Mouse (Mus musculus) lung, embryonic 15.5 days (tissue): ENCODE data around the gene Vegfc. TPM values are rescaled to one million over a fixed set of nuclear protein-coding genes. Genes with fewer than 3 reads are reported as not detected.

Source experiments
- ATAC-seq: fragments of 200-750 bp; cut with Nextera tagmentation; 2 replicates; pipeline ENCODE4 v1.8.0; 2017; ENCODE audit warnings: moderate number of reproducible peaks, borderline replicate concordance; ENCODE audit not compliant: low FRiP score, low TSS enrichment; ENCODE audit errors: extremely low read depth
- H3K27ac ChIP-seq: fragments of 300-500 bp; sonication (generic); 2 replicates; pipeline ENCODE4 v1.5.1; 2015; ENCODE audit warnings: moderate library complexity, mild to moderate bottlenecking, inconsistent platforms
- H3K27me3 ChIP-seq: fragments of 300-500 bp; sonication (generic); 2 replicates; pipeline ENCODE4 v1.6.1; 2015; ENCODE audit warnings: inconsistent platforms
- H3K36me3 ChIP-seq: fragments of 300-500 bp; sonication (generic); 2 replicates; pipeline ENCODE4 v1.6.1; 2015; ENCODE audit warnings: inconsistent platforms
- H3K4me1 ChIP-seq: fragments of 300-500 bp; sonication (generic); 2 replicates; pipeline ENCODE4 v1.6.1; 2015; ENCODE audit warnings: inconsistent platforms
- H3K4me2 ChIP-seq: fragments of 300-500 bp; sonication (generic); 2 replicates; pipeline ENCODE4 v1.6.1; 2015; ENCODE audit warnings: inconsistent platforms, mild to moderate bottlenecking, moderate library complexity
- H3K4me3 ChIP-seq: fragments of 300-500 bp; sonication (generic); 2 replicates; pipeline ENCODE4 v1.5.1; 2015; ENCODE audit warnings: mild to moderate bottlenecking, inconsistent platforms
- H3K9ac ChIP-seq: fragments of 300-500 bp; sonication (generic); 2 replicates; pipeline ENCODE4 v1.6.1; 2015; ENCODE audit warnings: inconsistent platforms
- H3K9me3 ChIP-seq: fragments of 300-500 bp; sonication (generic); 2 replicates; pipeline ENCODE4 v1.6.1; 2016; ENCODE audit warnings: inconsistent platforms
- WGBS: fragments of 180-500 bp; shearing (Covaris S2); methylation state at CpG from one replicate; pipeline ENCODE4 v1.1.7; 2015; 5-methylcytosine and 5-hydroxymethylcytosine counted together
- polyA plus RNA-seq: library from polyadenylated mRNA; unstranded; fragments of >200 nt; fragmentation: Nextera tagmentation; extraction: Ambion mirVana; gene quantifications from 2 replicates; pipeline ENCODE4 v1.2.1, GENCODE M21; 2015

Gene Vegfc
- polyA plus RNA-seq, 1 experiment from 2014 or later = 11.7 TPM

- H3K9ac ChIP-seq = no peak overlapping the region
- 0 out of 2 replicates have a peak, but pooled peaks cover 2% of the 10 kb centered on the region for H3K4me1 ChIP-seq
- no peak overlapping the region for H3K4me2 ChIP-seq
- H3K9me3 ChIP-seq = no peaks in the 10 kb centered on the region
- ATAC-seq = no peak
- H3K27me3 ChIP-seq = no peaks in the 10 kb centered on the region
- H3K36me3 ChIP-seq = no peaks in the 10 kb centered on the region
- H3K4me3 ChIP-seq = no peak overlapping the region
- WGBS = 74% methylated on average over 2 of the region's 2 CpGs
- no peak overlapping the region for H3K27ac ChIP-seq
Observed at GRCm38 (mm10) chr8:54087114-54087513, 9.7 kb downstream of the Vegfc start.

- Histone ChIP-seq H3K9ac (no peak overlapping the region), H3K4me3 (no peak overlapping the region), H3K27ac (no peak overlapping the region), H3K27me3 (no peaks in the 10 kb centered on the region), H3K4me2 (no peak overlapping the region), H3K9me3 (no peaks in the 10 kb centered on the region), H3K36me3 (no peaks in the 10 kb centered on the region), H3K4me1 (0 out of 2 replicates have a peak, but pooled peaks cover 2% of the 10 kb centered on the region)
- 19% methylated on average over 4 of the region's 4 CpGs for WGBS
- no peak for ATAC-seq
Observed at GRCm38 (mm10) chr8:54089204-54089603, 11.8 kb downstream of the Vegfc start.

- no peak overlapping the region for H3K4me2 ChIP-seq
- no peak overlapping the region for H3K27ac ChIP-seq
- H3K9me3 ChIP-seq = no peaks in the 10 kb centered on the region
- H3K4me1 ChIP-seq = 0 out of 2 replicates have a peak, but pooled peaks cover 2% of the 10 kb centered on the region
- no peak overlapping the region for H3K4me3 ChIP-seq
- H3K36me3 ChIP-seq = no peaks in the 10 kb centered on the region
- ATAC-seq = no peak
- H3K27me3 ChIP-seq = no peaks in the 10 kb centered on the region
- WGBS = 63% methylated on average over 2 of the region's 2 CpGs
- H3K9ac ChIP-seq = no peak overlapping the region
Observed at GRCm38 (mm10) chr8:54089901-54090300, 12.5 kb downstream of the Vegfc start.

GRCm38 (mm10) chr8:54100058-54100457 lies 22.7 kb downstream of the Vegfc start:
- H3K27me3 ChIP-seq = no peaks in the 10 kb centered on the region
- H3K9me3 ChIP-seq = no peaks in the 10 kb centered on the region
- no peak overlapping the region for H3K4me2 ChIP-seq
- no peak overlapping the region for H3K4me3 ChIP-seq
- no peaks in the 10 kb centered on the region for H3K36me3 ChIP-seq
- no peak overlapping the region for H3K9ac ChIP-seq
- H3K4me1 ChIP-seq = no peaks in the 10 kb centered on the region
- 23% methylated on average over 6 of the region's 6 CpGs for WGBS
- no peak overlapping the region for H3K27ac ChIP-seq
- no peak for ATAC-seq

- no peaks in the 10 kb centered on the region for H3K27me3 ChIP-seq
- ATAC-seq = no peak
- no peaks in the 10 kb centered on the region for H3K4me1 ChIP-seq
- H3K27ac ChIP-seq = no peak overlapping the region
- no peak overlapping the region for H3K4me2 ChIP-seq
- no peak overlapping the region for H3K4me3 ChIP-seq
- H3K9ac ChIP-seq = no peak overlapping the region
- 54% methylated on average over 3 of the region's 3 CpGs for WGBS
- no peaks in the 10 kb centered on the region for H3K9me3 ChIP-seq
- H3K36me3 ChIP-seq = no peaks in the 10 kb centered on the region
Observed at GRCm38 (mm10) chr8:54114581-54114980, 37.2 kb downstream of the Vegfc start.

- Histone ChIP-seq H3K4me1 (no peaks in the 10 kb centered on the region), H3K4me2 (no peak overlapping the region), H3K36me3 (no peaks in the 10 kb centered on the region), H3K9me3 (no peaks in the 10 kb centered on the region), H3K9ac (no peak overlapping the region), H3K27me3 (no peaks in the 10 kb centered on the region), H3K27ac (no peak overlapping the region), H3K4me3 (no peak overlapping the region)
- no peak for ATAC-seq
- 86% methylated on average over 7 of the region's 7 CpGs for WGBS
Observed at GRCm38 (mm10) chr8:54120115-54120514, 42.7 kb downstream of the Vegfc start.

GRCm38 (mm10) chr8:54121942-54122341 lies 44.5 kb downstream of the Vegfc start:
- Histone ChIP-seq H3K9me3 (no peaks in the 10 kb centered on the region), H3K4me3 (no peak overlapping the region), H3K4me2 (no peak overlapping the region), H3K27ac (no peak overlapping the region), H3K4me1 (no peaks in the 10 kb centered on the region), H3K9ac (no peak overlapping the region), H3K36me3 (no peaks in the 10 kb centered on the region), H3K27me3 (no peaks in the 10 kb centered on the region)
- WGBS = 57% methylated on average over 3 of the region's 3 CpGs
- ATAC-seq = no peak

GRCm38 (mm10) chr8:54122345-54122744 lies 44.9 kb downstream of the Vegfc start:
- H3K4me1 ChIP-seq = no peaks in the 10 kb centered on the region
- no peak overlapping the region for H3K4me2 ChIP-seq
- H3K9me3 ChIP-seq = no peaks in the 10 kb centered on the region
- no peaks in the 10 kb centered on the region for H3K36me3 ChIP-seq
- no peak for ATAC-seq
- no peak overlapping the region for H3K9ac ChIP-seq
- H3K4me3 ChIP-seq = no peak overlapping the region
- H3K27me3 ChIP-seq = no peaks in the 10 kb centered on the region
- 67% methylated on average over 1 of the region's 1 CpGs for WGBS
- H3K27ac ChIP-seq = no peak overlapping the region

GRCm38 (mm10) chr8:54130558-54130957 lies 53.2 kb downstream of the Vegfc start:
- no peak for ATAC-seq
- Histone ChIP-seq H3K4me1 (no peaks in the 10 kb centered on the region), H3K9ac (no peak overlapping the region), H3K9me3 (no peaks in the 10 kb centered on the region), H3K27ac (no peak overlapping the region), H3K4me2 (no peak overlapping the region), H3K27me3 (no peaks in the 10 kb centered on the region), H3K36me3 (no peaks in the 10 kb centered on the region), H3K4me3 (no peak overlapping the region)
- 81% methylated on average over 2 of the region's 2 CpGs for WGBS

- ATAC-seq = no peak
- H3K36me3 ChIP-seq = no peaks in the 10 kb centered on the region
- H3K4me1 ChIP-seq = no peaks in the 10 kb centered on the region
- H3K4me2 ChIP-seq = no peak overlapping the region
- no peak overlapping the region for H3K9ac ChIP-seq
- 52% methylated on average over 4 of the region's 4 CpGs for WGBS
- no peak overlapping the region for H3K27ac ChIP-seq
- H3K9me3 ChIP-seq = no peaks in the 10 kb centered on the region
- H3K4me3 ChIP-seq = no peak overlapping the region
- no peaks in the 10 kb centered on the region for H3K27me3 ChIP-seq
Observed at GRCm38 (mm10) chr8:54153240-54153639, 75.8 kb downstream of the Vegfc start.

- WGBS = 31% methylated on average over 5 of the region's 5 CpGs
- H3K4me3 ChIP-seq = no peak overlapping the region
- ATAC-seq = no peak
Observed at GRCm38 (mm10) chr8:54163505-54163904, 86.1 kb downstream of the Vegfc start.

GRCm38 (mm10) chr8:54185336-54185735 lies 107.9 kb downstream of the Vegfc start:
- Histone ChIP-seq H3K36me3 (peaks cover 6% of the 10 kb centered on the region; the same call in 1 of the 2 replicates), H3K4me1 (no peaks in the 10 kb centered on the region), H3K4me2 (no peak overlapping the region), H3K9me3 (no peaks in the 10 kb centered on the region), H3K27ac (no peak overlapping the region), H3K9ac (no peak overlapping the region), H3K4me3 (no peak overlapping the region), H3K27me3 (no peaks in the 10 kb centered on the region)
- no peak for ATAC-seq
- 80% methylated on average over 2 of the region's 2 CpGs for WGBS

More at GRCm38 (mm10) chr8:54163505-54163904, 86.1 kb downstream of the Vegfc start:
- no peaks in the 10 kb centered on the region for H3K36me3 ChIP-seq
- H3K9me3 ChIP-seq = no peaks in the 10 kb centered on the region
- peak overlapping the region; percentile 10; the same call in 1 of the 2 replicates for H3K4me2 ChIP-seq
- H3K27ac ChIP-seq = no peak overlapping the region
- no peaks in the 10 kb centered on the region for H3K27me3 ChIP-seq
- 0 out of 2 replicates have a peak, but pooled peaks cover 4% of the 10 kb centered on the region for H3K4me1 ChIP-seq
- no peak overlapping the region for H3K9ac ChIP-seq

- no peaks in the 10 kb centered on the region for H3K4me1 ChIP-seq
- H3K27ac ChIP-seq = no peak overlapping the region
- 89% methylated on average over 6 of the region's 6 CpGs for WGBS
- no peak for ATAC-seq
- H3K27me3 ChIP-seq = no peaks in the 10 kb centered on the region
- no peak overlapping the region for H3K4me2 ChIP-seq
- no peaks in the 10 kb centered on the region for H3K9me3 ChIP-seq
- no peak overlapping the region for H3K9ac ChIP-seq
- H3K36me3 ChIP-seq = peaks cover 6% of the 10 kb centered on the region; the same call in 1 of the 2 replicates
- no peak overlapping the region for H3K4me3 ChIP-seq
Observed at GRCm38 (mm10) chr8:54185927-54186326, 108.5 kb downstream of the Vegfc start.
